In genomic region chr16:31037431-31037830, GRCm38 (mm10) we compare ENCODE assay signal across 29 mouse cellular contexts. TPM values are rescaled to one million over a fixed set of nuclear protein-coding genes. Genes with fewer than 3 reads are reported as not detected.
DNase-seq lines count a peak whose midpoint lies in the region; ATAC-seq and TF ChIP-seq lines count a peak whose summit lies in the region.
"Had no signal": no experiment of that assay in that cellular context is flagged by ENCODE, and none has a peak within 500 bp of the region (broad histone marks: within the 10 kb centered on the region; RNA-seq: fewer than 3 reads in every experiment).

No protein-coding gene starts in this region.

- H3K9me3 ChIP-seq in forebrain, embryonic 14.5 days (replicated peaks; ENCODE audit: control insufficient read depth, low read length), result no peaks in the 10 kb centered on the region
- H3K9me3 ChIP-seq in forebrain, embryonic 15.5 days, result no peaks in the 10 kb centered on the region
- H3K9me3 ChIP-seq in ES-E14 (ENCODE audit: control insufficient read depth, insufficient read depth, low read depth, low read length), result no peaks in the 10 kb centered on the region
- H3K9me3 ChIP-seq: embryonic facial prominence, embryonic 10.5 days; embryonic facial prominence, embryonic 13.5 days; forebrain, embryonic 12.5 days; hindbrain, embryonic 12.5 days; hindbrain, embryonic 15.5 days; intestine, embryonic 15.5 days had no signal

- H3K27me3 ChIP-seq in forebrain, embryonic 14.5 days (replicated peaks; ENCODE audit: control insufficient read depth, insufficient read depth, low read length), result no peaks in the 10 kb centered on the region
- no peaks in the 10 kb centered on the region for H3K27me3 ChIP-seq in forebrain, embryonic 15.5 days
- H3K27me3 ChIP-seq: CH12.LX; embryonic facial prominence, embryonic 13.5 days; forebrain, embryonic 12.5 days; hindbrain, embryonic 12.5 days; hindbrain, embryonic 15.5 days; intestine, embryonic 15.5 days had no signal

- no peak overlapping the region for H3K27ac ChIP-seq in forebrain, embryonic 14.5 days (ENCODE audit: low read depth, low read length)
- H3K27ac ChIP-seq in forebrain, embryonic 15.5 days (replicated peaks), result no peak overlapping the region
- H3K27ac ChIP-seq in ES-E14 (ENCODE audit: insufficient read depth, low read depth, low read length, poor library complexity, severe bottlenecking), result no peak overlapping the region
- H3K27ac ChIP-seq: embryonic facial prominence, embryonic 10.5 days; embryonic facial prominence, embryonic 13.5 days; forebrain, embryonic 12.5 days; gastrocnemius, adult 2 months; hindbrain, embryonic 12.5 days; hindbrain, embryonic 15.5 days; intestine, embryonic 15.5 days had no signal

- TF ChIP-seq CTCF in brain, embryonic 14.5 days (IDR thresholded peaks at IDR 0.05; ENCODE audit: borderline replicate concordance, extremely low read depth, insufficient read depth, insufficient read length), result no peak

- in situ Hi-C loops in ES-E14 (cut with MboI; ENCODE audit: low sequenced_read_pairs in 2 of 2, unreplicated experiment in 2 of 2), result no loop called here

- no peak for TF ChIP-seq POLR2A in brain, embryonic 14.5 days (IDR thresholded peaks at IDR 0.05; ENCODE audit: borderline replicate concordance, extremely low read depth, insufficient read depth, insufficient read length, poor library complexity, severe bottlenecking)

- H3K36me3 ChIP-seq in forebrain, embryonic 14.5 days (ENCODE audit: control insufficient read depth, insufficient read depth, low read length), result no peaks in the 10 kb centered on the region
- no peaks in the 10 kb centered on the region for H3K36me3 ChIP-seq in forebrain, embryonic 15.5 days
- H3K36me3 ChIP-seq in ES-E14 (ENCODE audit: control insufficient read depth, insufficient read depth, low read length, poor library complexity, severe bottlenecking), result 0 out of 2 replicates have a peak, but pooled peaks cover 2% of the 10 kb centered on the region
- H3K36me3 ChIP-seq: embryonic facial prominence, embryonic 10.5 days; embryonic facial prominence, embryonic 13.5 days; forebrain, embryonic 12.5 days; hindbrain, embryonic 12.5 days; hindbrain, embryonic 15.5 days; intestine, embryonic 15.5 days had no signal

- peaks cover 15% of the 10 kb centered on the region for H3K4me1 ChIP-seq in forebrain, embryonic 14.5 days (ENCODE audit: control insufficient read depth, insufficient read depth, low read length)
- peaks cover 20% of the 10 kb centered on the region for H3K4me1 ChIP-seq in forebrain, embryonic 15.5 days
- H3K4me1 ChIP-seq in ES-E14 (ENCODE audit: control insufficient read depth in 2 of 2, insufficient read depth in 2 of 2, low read length in 2 of 2, poor library complexity in 1 of 2), result peaks cover 8 to 13% of the 10 kb centered on the region in 2 experiments

- 48% methylated on average over 1 of the region's 1 CpGs for WGBS in forebrain, embryonic 14.5 days
- WGBS in forebrain, embryonic 15.5 days, result 67% methylated on average over 1 of the region's 1 CpGs

- no peak for ATAC-seq in forebrain, embryonic 14.5 days
- no peak for ATAC-seq in forebrain, embryonic 15.5 days (replicated peaks)
- no peak for ATAC-seq in inflammation-experienced regulatory T-cells, adult 6 months
- ATAC-seq: activated CD4-positive, CD25-positive, alpha-beta regulatory T cell, adult 4 months; forebrain, postnatal 0 days; intestine, embryonic 15.5 days had no signal

- H3K4me2 ChIP-seq in forebrain, embryonic 14.5 days (ENCODE audit: low read length), result no peak overlapping the region
- no peak overlapping the region for H3K4me2 ChIP-seq in forebrain, embryonic 15.5 days (replicated peaks)
- H3K4me2 ChIP-seq: embryonic facial prominence, embryonic 13.5 days; forebrain, embryonic 12.5 days; heart, embryonic 11.5 days; hindbrain, embryonic 12.5 days; hindbrain, embryonic 15.5 days; intestine, embryonic 15.5 days had no signal

- peak; percentile 37 for DNase-seq in forebrain, embryonic 14.5 days (ENCODE audit: low spot score)
- peak; percentile 40 for DNase-seq in ES-E14 (ENCODE audit: low read depth, low spot score)
- DNase-seq in ZHBTc4 (ENCODE audit: low read depth, low spot score), result peak; percentile 74
- peak; percentile 43 for DNase-seq in brain, embryonic 14.5 days (ENCODE audit: low read depth)
- no peak for DNase-seq in kidney, postnatal 25 days
- DNase-seq: adrenal gland, adult 2 months; adrenal gland, postnatal 14 days; B cell, adult 2 months; cerebellum, adult 18-20 months; cerebellum, adult 9-11 months; cerebellum, postnatal 25 days; embryo, embryonic 11 days; forebrain, postnatal 0 days; gastrocnemius, adult 2 months; gastrocnemius, postnatal 14 days; heart, adult 11 months; kidney, adult 11 months had no signal

- H3K4me3 ChIP-seq in forebrain, embryonic 14.5 days (ENCODE audit: low read depth, low read length), result no peak overlapping the region
- H3K4me3 ChIP-seq in forebrain, embryonic 15.5 days, result no peak overlapping the region
- no peak overlapping the region for H3K4me3 ChIP-seq in ES-E14 (ENCODE audit: insufficient read depth in 1 of 2, low read depth in 1 of 2, low read length in 2 of 2, poor library complexity in 1 of 2, severe bottlenecking in 1 of 2)
- H3K4me3 ChIP-seq: embryonic facial prominence, embryonic 10.5 days; embryonic facial prominence, embryonic 13.5 days; erythroblast, embryonic 14.5 days; forebrain, embryonic 12.5 days; gastrocnemius, adult 2 months; hindbrain, embryonic 12.5 days; hindbrain, embryonic 15.5 days; intestine, embryonic 15.5 days had no signal

- H3K9ac ChIP-seq in forebrain, embryonic 14.5 days (ENCODE audit: low read length), result no peak overlapping the region
- H3K9ac ChIP-seq in forebrain, embryonic 15.5 days (replicated peaks), result no peak overlapping the region
- no peak overlapping the region for H3K9ac ChIP-seq in ES-E14 (ENCODE audit: insufficient read depth, low read depth, low read length, poor library complexity, severe bottlenecking)
- H3K9ac ChIP-seq: embryonic facial prominence, embryonic 13.5 days; forebrain, embryonic 12.5 days; forebrain, postnatal 0 days; hindbrain, embryonic 12.5 days; hindbrain, embryonic 15.5 days; intestine, embryonic 15.5 days had no signal

TF ChIP-seq in ES-E14, 5 proteins besides CTCF, POLR2A, EP300 and RAD21:
- TF ChIP-seq MAFK (IDR thresholded peaks at IDR 0.05; ENCODE audit: insufficient read depth, low read depth, low read length), result no peak
- no peak for TF ChIP-seq HCFC1 (IDR thresholded peaks at IDR 0.05; ENCODE audit: borderline replicate concordance, insufficient read depth, low read length)
- no peak for TF ChIP-seq CHD2 (IDR thresholded peaks at IDR 0.05; ENCODE audit: low read depth, low read length)
- no peak for TF ChIP-seq ZC3H11A (IDR thresholded peaks at IDR 0.05; ENCODE audit: borderline replicate concordance, low read depth, low read length)
- TF ChIP-seq ZNF384 (IDR thresholded peaks at IDR 0.05; ENCODE audit: low read depth, low read length), result no peak

RNA-seq across cellular contexts. Expression of gene Xxylt1, which starts 43.8 kb away (rescaled TPM):
- 8.3 and 8.5 TPM in 2 replicates for polyA plus RNA-seq in forebrain, embryonic 14.5 days (2014; fragmentation: Nextera tagmentation; extraction: Ambion mirVana)
- 8.9 and 10.0 TPM in 2 replicates for polyA plus RNA-seq in forebrain, embryonic 15.5 days (2015; fragmentation: Nextera tagmentation; extraction: Ambion mirVana)
- total RNA-seq in ES-E14 (2012; rRNA removed), result 22.6 and 39.8 TPM in 2 replicates
- polyA plus RNA-seq in brain, embryonic 14.5 days (2012; rRNA removed), result 13.9 and 15.3 TPM in 2 replicates
- polyA plus RNA-seq in inflammation-experienced regulatory T-cells, adult 6 months (2017; shearing (Covaris generic)), result 10 to 100 TPM in 2 of 3 experiments, 1 to 10 TPM in 1; 5.3 to 17.0 (median 16.5) TPM

Comparison
In these comparisons a context has a peak if more than half of its experiments do, and no peak if none do; other contexts are left out.
1. DNase-seq: peak in forebrain, embryonic 14.5 days (single experiment), ES-E14 (single experiment), ZHBTc4 (single experiment) and brain, embryonic 14.5 days (single experiment); none in kidney, postnatal 25 days (0 of 2).